ENCODE assay signal across 12 mouse cellular contexts in genomic region chr8:111445960-111446660, GRCm38 (mm10). TPM values are rescaled to one million over a fixed set of nuclear protein-coding genes. Genes with fewer than 3 reads are reported as not detected.
DNase-seq lines count a peak whose midpoint lies in the region; ATAC-seq and TF ChIP-seq lines count a peak whose summit lies in the region.
"Had no signal": no experiment of that assay in that cellular context is flagged by ENCODE, and none has a peak within 500 bp of the region (broad histone marks: within the 10 kb centered on the region; RNA-seq: fewer than 3 reads in every experiment).

No protein-coding gene starts in this region.

- no peak overlapping the region for H3K4me3 ChIP-seq in lung, postnatal 0 days (ENCODE audit: low read depth, low read length)
- H3K4me3 ChIP-seq in stomach, embryonic 15.5 days (replicated peaks), result no peak overlapping the region
- no peak overlapping the region for H3K4me3 ChIP-seq in forebrain, embryonic 10.5 days

- no peaks in the 10 kb centered on the region for H3K36me3 ChIP-seq in lung, postnatal 0 days (ENCODE audit: insufficient read depth, low read length)
- 0 out of 2 replicates have a peak, but pooled peaks cover 3% of the 10 kb centered on the region for H3K36me3 ChIP-seq in stomach, embryonic 15.5 days
- peaks cover 9% of the 10 kb centered on the region for H3K36me3 ChIP-seq in forebrain, embryonic 10.5 days (replicated peaks)

- no peak for ATAC-seq in lung, postnatal 0 days
- peak; percentile 25; the same call in 1 of the 2 replicates for ATAC-seq in stomach, embryonic 15.5 days (ENCODE audit: insufficient read depth, low FRiP score, low read depth)
- ATAC-seq: CD4-positive, CD25-positive, alpha-beta regulatory T cell, adult 4 months had no signal

- TF ChIP-seq CTCF in lung, postnatal 0 days (IDR thresholded peaks at IDR 0.05), result no peak

- no peak overlapping the region for H3K4me2 ChIP-seq in lung, postnatal 0 days (replicated peaks; ENCODE audit: low read depth, low read length)
- no peak overlapping the region for H3K4me2 ChIP-seq in stomach, embryonic 15.5 days
- H3K4me2 ChIP-seq: hindbrain, embryonic 14.5 days had no signal

- no peak overlapping the region for H3K27ac ChIP-seq in lung, postnatal 0 days (ENCODE audit: low read length)
- no peak overlapping the region for H3K27ac ChIP-seq in stomach, embryonic 15.5 days
- no peak overlapping the region for H3K27ac ChIP-seq in forebrain, embryonic 10.5 days
- H3K27ac ChIP-seq: hindbrain, embryonic 14.5 days had no signal

- H3K9ac ChIP-seq in lung, postnatal 0 days (replicated peaks; ENCODE audit: low read depth), result no peak overlapping the region
- H3K9ac ChIP-seq in stomach, embryonic 15.5 days, result no peak overlapping the region
- H3K9ac ChIP-seq: hindbrain, embryonic 14.5 days had no signal

- H3K9me3 ChIP-seq in lung, postnatal 0 days (ENCODE audit: low read length), result no peaks in the 10 kb centered on the region
- H3K9me3 ChIP-seq in stomach, embryonic 15.5 days, result no peaks in the 10 kb centered on the region
- no peaks in the 10 kb centered on the region for H3K9me3 ChIP-seq in forebrain, embryonic 10.5 days

- WGBS in lung, postnatal 0 days, result 53% methylated on average over 4 of the region's 4 CpGs
- 42% methylated on average over 4 of the region's 4 CpGs for WGBS in stomach, embryonic 15.5 days
- 83% methylated on average over 4 of the region's 4 CpGs for WGBS in forebrain, embryonic 10.5 days

- peak; percentile 9 for DNase-seq in lung, postnatal 0 days (ENCODE audit: low spot score)
- no peak for DNase-seq in lung, postnatal 4 days
- peak; percentile 27 for DNase-seq in forelimb bud, embryonic 11.5 days (ENCODE audit: low read depth, low spot score)
- DNase-seq in heart, postnatal 4 days, result peak; percentile 49
- DNase-seq in kidney, postnatal 14 days, result no peak
- no peak for DNase-seq in layer of hippocampus, adult 9-10 months (ENCODE audit: low spot score)
- no peak for DNase-seq in forebrain, embryonic 10.5 days (ENCODE audit: extremely low spot score, low spot score)
- DNase-seq: lung, postnatal 36 days; thymus, postnatal 25 days had no signal

- H3K27me3 ChIP-seq in lung, postnatal 0 days (replicated peaks; ENCODE audit: insufficient read depth, low read length), result no peaks in the 10 kb centered on the region
- no peaks in the 10 kb centered on the region for H3K27me3 ChIP-seq in stomach, embryonic 15.5 days (replicated peaks)
- no peaks in the 10 kb centered on the region for H3K27me3 ChIP-seq in forebrain, embryonic 10.5 days (ENCODE audit: poor library complexity, severe bottlenecking)

- TF ChIP-seq EP300 in lung, postnatal 0 days (IDR thresholded peaks at IDR 0.05), result no peak

- H3K4me1 ChIP-seq in lung, postnatal 0 days (ENCODE audit: insufficient read depth, low read depth, low read length), result no peaks in the 10 kb centered on the region
- 0 out of 2 replicates have a peak, but pooled peaks cover 3% of the 10 kb centered on the region for H3K4me1 ChIP-seq in stomach, embryonic 15.5 days
- no peaks in the 10 kb centered on the region for H3K4me1 ChIP-seq in forebrain, embryonic 10.5 days

RNA-seq across cellular contexts. Expression of gene Fa2h, which starts 52.5 kb away (rescaled TPM):
- 0.05 and 0.12 TPM in 2 replicates for polyA plus RNA-seq in lung, postnatal 0 days (2015; fragmentation: Nextera tagmentation; extraction: Ambion mirVana)
- total RNA-seq in heart, postnatal 4 days (2021), result under 1 TPM; 0.17 to 0.52 TPM
- 4.3 TPM in 2 replicates for polyA plus RNA-seq in stomach, embryonic 15.5 days (2015; fragmentation: Nextera tagmentation; extraction: Ambion mirVana)
- not detected in 2 replicates for polyA plus RNA-seq in forebrain, embryonic 10.5 days (2016; fragmentation: Nextera tagmentation; extraction: Ambion mirVana)
- polyA plus RNA-seq: CD4-positive, CD25-positive, alpha-beta regulatory T cell, adult 4 months had no signal

Comparison
In these comparisons a context has a peak if more than half of its experiments do, and no peak if none do; other contexts are left out.
1. DNase-seq: peak in lung, postnatal 0 days (single experiment), forelimb bud, embryonic 11.5 days (single experiment) and heart, postnatal 4 days (single experiment); none in lung, postnatal 4 days (0 of 2), kidney, postnatal 14 days (single experiment), layer of hippocampus, adult 9-10 months (single experiment) and forebrain, embryonic 10.5 days (single experiment).